Mouse (Mus musculus) c-Kit-positive CD71-positive TER-119-negative erythroid progenitor cells, embryonic 14.5 days (primary cell): ENCODE measurements around the gene Alg9.

Experiments
- DNase-seq: peaks from one replicate; pipeline ENCODE4 v3.0.0-alpha.2; 2013; ENCODE audit warnings: low read depth

The Alg9 gene

GRCm38 (mm10) chr9:50774991-50775612 lies at the start of gene Alg9, which contains the start of gene 1110032A03Rik:
TSS of gene Alg9 (plus strand) at chr9:50775019.
TSS of gene 1110032A03Rik (minus strand) at chr9:50775520.
- peak; percentile 75 for DNase-seq

DNA sequence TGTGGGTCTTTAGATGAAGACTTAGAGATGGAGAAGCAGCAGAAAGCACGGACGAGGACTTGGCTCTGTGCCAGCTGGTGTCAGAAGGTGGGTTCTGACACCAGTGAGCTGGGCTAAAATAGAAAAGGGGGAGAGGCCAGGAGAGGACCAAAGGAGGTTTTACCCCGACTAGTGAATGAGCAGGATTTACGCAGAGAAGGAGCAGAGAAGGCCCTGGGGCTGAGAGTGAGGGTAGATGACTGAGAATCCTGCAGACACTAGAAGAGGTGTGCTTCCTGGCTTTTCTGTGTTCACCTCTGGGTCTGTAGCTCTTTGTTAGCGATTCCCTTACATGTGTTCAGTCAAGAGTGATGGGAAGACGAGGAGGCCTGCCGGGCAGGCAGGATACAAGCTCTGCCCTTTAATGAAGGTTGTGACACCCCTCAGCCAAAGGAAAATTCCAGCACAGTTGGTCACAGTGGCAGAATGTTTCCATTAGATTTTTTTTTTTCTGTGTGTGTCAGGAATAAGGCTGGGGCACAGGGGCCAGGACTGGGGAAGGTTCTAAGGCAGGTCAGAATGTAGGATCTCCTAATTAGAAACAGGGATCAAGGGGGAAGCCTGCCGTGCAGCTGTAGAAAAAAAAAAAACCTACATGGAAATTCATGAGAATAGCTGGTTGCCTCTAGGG lies 48.8 kb upstream of the Alg9 start:
- DNase-seq = no peak

DNA sequence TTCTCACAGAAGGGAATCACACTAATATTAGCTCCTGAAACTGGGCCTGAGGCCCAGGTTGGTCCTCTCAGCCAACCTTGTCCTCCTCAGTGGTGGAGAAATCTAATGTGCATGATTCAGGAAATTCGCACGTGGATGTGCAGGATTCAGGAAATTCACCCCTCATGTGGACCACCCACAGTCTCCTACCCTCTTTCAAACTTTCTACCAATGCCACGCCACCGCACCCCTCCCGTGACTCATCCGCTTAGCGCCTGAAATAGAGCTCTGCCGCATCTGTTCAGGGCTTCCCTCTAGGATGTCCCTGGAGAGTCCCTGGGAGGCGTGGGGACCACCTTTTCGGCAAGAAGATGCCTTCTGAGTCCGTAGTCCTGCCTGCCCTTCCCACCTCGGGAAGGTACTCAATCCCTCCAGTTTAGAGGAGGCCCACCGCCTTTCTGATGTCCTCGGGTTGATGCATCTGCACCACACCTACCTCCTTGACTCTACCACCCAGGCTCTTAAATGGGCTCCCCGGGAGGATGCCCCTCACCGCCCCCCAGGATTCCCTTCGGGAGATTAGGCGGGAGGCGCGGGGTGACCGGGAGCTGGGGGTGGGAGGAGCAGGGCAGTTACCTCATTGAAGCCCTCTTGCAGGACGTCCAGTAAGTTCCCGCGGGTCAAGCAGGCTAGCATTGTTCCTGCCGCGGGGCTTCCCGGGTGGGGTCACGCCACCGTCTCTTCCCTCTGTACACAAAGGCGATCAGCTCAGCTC lies 47.5 kb upstream of the Alg9 start:
- no peak for DNase-seq

- DNase-seq = no peak
Observed at GRCm38 (mm10) chr9:50727925-50728651, 46.7 kb upstream of the Alg9 start.

DNA sequence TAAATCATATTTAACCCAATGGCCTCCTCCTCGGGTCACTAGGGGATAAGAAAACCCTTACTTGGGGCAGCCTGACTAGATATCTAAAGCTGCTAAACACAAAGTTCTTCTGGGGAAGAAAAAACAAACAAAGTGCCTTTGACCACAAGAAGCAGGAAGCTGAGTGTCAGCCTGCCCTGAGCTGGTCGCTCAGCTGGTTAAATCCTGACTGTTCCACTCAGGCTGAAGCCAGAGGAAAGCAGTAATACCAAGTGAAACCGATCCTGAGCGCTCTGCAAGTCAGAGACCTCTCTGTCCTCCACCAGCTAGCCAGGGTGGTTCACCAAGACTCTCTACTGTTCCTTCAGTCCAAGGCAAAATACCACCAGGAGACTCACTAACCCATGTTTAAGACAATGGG lies 45.2 kb upstream of the Alg9 start:
- no peak for DNase-seq

DNA sequence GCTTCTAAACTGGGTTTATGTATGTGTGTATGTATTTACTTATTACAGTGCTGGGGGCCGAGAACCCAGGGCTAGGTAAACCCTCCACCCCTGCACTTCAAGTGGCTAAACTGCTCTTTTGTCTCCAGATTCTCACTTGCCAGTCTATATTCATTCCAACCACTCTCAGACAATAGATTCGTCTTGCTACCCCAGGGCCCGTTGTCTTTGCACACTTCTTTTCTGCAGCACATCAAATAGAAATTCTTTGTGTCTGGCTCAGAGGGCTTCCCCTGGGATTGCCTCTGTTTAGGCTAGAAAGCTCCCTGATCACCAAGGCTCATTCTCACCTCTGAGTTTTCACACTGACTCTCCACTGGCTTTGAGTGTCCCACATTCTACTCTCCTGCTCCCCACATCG lies 42.3 kb upstream of the Alg9 start:
- no peak for DNase-seq

GRCm38 (mm10) chr9:50734989-50735388 lies 39.8 kb upstream of the Alg9 start:
- DNase-seq = peak; percentile 34

- DNase-seq = peak; percentile 83
Observed at GRCm38 (mm10) chr9:50738914-50739870, 35.6 kb upstream of the Alg9 start, which contains the start of gene Dixdc1. TSS of gene Dixdc1 (minus strand) at chr9:50739517.

- DNase-seq = no peak
Observed at GRCm38 (mm10) chr9:50740867-50741784, 33.7 kb upstream of the Alg9 start.

GRCm38 (mm10) chr9:50742261-50742660 lies 32.6 kb upstream of the Alg9 start:
- DNase-seq = no peak

- DNase-seq = no peak
Observed at GRCm38 (mm10) chr9:50742744-50743143, 32.1 kb upstream of the Alg9 start.

GRCm38 (mm10) chr9:50745806-50746205 lies 29.0 kb upstream of the Alg9 start:
- DNase-seq = no peak

DNA sequence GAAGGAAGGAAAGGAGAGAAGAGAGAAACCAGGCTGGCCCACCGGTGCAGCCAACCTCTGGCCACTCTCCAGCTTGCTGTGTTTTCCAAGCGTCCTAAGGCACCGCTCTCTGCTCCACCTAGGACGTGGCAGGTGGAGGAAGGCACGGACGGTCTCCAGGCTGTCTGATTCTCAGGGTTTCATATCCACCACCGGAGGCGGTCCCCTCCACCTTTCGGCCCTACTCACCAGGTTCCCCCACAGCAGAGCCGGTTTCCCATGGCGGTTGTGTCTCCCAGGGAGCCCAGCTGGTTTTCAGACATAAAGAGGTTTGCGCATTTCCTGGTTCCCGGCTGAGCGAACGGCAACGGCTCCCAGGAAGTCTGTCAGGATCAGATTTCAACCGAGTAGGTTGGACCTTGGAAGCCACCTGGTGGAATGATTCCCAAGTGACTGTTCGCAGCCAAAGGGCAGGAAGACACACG lies 28.6 kb upstream of the Alg9 start, which contains the start of gene 2310030G06Rik:
TSS of gene 2310030G06Rik (minus strand) at position 323 of the 464 bp plus-strand sequence.
- no peak for DNase-seq

DNA sequence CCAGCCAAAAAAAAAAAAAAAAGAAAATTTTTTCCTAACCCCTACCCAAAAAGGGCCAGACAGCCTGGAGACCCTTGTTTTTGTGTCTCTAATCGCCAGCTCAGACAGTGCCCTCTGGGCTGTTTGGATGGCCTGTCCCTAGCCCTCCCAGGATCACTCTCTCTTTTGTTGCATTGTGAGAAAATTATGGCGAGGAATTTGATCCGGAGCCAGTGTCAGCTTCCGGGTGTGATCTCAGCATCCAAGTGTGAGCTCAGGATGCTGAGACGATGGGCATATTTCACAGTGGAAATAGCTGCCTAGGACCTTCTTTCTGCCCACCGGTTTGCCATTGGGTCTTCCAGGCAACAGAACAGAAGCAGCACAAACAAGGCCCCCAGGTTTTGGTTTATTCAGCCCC lies 24.1 kb upstream of the Alg9 start:
- DNase-seq = no peak

- no peak for DNase-seq
Observed at GRCm38 (mm10) chr9:50751323-50751722, 23.5 kb upstream of the Alg9 start, which contains the start of gene Cryab. TSS of gene Cryab (plus strand) at chr9:50751325.

DNA sequence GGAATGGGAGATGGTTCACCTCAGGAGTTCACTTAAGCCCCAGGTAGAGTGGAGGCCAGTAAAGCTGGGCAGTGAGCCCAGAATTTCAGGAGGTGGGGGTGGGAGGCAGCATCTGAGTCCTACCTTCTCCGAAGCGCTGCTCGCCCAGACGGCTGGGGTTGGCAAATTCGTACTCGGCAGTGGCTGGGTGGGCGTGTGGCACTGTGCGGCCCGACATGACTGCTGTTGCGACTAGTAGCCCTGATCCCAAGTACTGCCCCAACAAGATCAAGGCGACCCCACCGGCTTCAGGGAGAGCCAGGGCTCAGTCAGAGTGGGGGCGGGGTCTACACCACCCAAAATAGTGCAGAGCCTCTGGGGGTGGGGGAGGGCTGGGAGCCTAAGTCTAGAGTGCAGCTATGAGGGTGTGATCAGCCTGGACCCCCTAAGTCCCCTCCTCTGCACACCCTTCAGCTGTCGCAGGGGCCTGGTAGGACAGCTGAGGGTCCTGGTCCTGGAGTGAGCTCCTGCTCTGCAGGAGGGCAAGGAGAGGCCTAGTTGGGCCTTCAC lies 22.7 kb upstream of the Alg9 start, which contains the start of gene Hspb2:
TSS of gene Hspb2 (minus strand) at position 301 of the 549 bp plus-strand sequence.
- no peak for DNase-seq

DNA sequence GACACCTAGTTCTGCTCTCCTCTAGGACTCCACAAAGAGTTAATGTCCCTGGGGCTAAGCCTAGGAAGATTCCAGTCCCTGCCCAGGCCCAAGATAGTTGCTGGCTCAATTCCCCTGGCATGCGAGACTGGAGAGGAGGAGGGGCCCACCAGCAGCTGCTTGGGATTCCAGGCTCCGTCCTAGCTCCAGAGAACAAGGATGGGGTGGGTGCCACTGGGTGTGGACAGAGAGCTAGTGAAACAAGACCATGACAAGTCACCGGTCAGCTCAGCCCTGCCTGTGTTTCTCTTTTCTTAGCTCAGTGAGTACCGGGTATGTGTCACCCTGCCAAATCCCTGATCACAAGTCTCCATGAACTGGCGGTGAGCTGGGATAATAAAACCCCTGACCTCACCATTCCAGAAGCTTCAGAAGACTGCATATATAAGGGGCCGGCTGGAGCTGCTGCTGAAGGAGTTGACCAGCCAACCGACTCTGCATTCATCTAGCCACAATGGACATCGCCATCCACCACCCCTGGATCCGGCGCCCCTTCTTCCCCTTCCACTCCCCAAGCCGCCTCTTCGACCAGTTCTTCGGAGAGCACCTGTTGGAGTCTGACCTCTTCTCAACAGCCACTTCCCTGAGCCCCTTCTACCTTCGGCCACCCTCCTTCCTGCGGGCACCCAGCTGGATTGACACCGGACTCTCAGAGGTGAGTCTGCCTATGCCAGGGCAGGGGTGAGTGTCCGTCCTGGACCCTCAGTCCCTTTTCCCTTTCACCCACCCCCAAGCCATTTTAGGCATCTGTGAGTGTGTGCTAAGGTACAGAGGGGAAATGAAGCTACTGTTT lies 21.8 kb upstream of the Alg9 start:
- no peak for DNase-seq

DNA sequence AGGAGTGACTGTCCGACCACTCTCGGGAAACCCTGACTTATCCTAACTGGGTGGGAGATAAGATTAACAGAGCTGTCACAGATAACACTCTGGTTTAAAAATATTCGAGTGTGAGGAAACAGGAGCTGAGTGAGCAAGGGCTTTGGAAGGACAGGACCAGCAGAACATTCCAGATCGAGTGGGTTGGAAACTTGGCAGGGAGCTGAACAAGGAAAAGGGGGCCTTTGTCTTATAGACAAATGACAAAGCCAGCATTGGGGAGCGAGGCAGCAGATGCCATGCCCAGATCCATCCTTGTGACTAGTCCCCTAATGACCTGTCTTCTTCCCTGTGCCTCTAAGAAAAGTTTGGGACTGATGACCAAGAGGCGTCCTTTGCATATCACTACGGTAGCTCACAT lies 20.9 kb upstream of the Alg9 start:
- no peak for DNase-seq
